Mouse (Mus musculus) forebrain, embryonic 10.5 days (tissue): ENCODE measurements around the gene H2al1g. TPM values are rescaled to one million over a fixed set of nuclear protein-coding genes. Genes with fewer than 3 reads are reported as not detected.
"Not testable (repeated sequence)": the region's sequence is repeated elsewhere in the genome, so short reads cannot be mapped to it uniquely, and the experiment has no call there.

Source experiments
- DNase-seq: peaks from one replicate; pipeline ENCODE4 v3.0.0-alpha.2; 2017; ENCODE audit warnings: low spot score; ENCODE audit errors: extremely low spot score
- H3K27ac ChIP-seq: fragments of 300-500 bp; sonication (generic); 2 replicates; pipeline ENCODE4 v1.5.1; 2016; ENCODE audit warnings: mild to moderate bottlenecking
- H3K27me3 ChIP-seq: fragments of 300-500 bp; sonication (generic); 2 replicates; pipeline ENCODE4 v1.6.1; 2016; ENCODE audit warnings: mild to moderate bottlenecking; ENCODE audit not compliant: poor library complexity, severe bottlenecking
- H3K36me3 ChIP-seq: fragments of 300-500 bp; sonication (generic); replicated peaks from 2 replicates; pipeline ENCODE4 v1.6.1; 2016; ENCODE audit warnings: mild to moderate bottlenecking, moderate library complexity
- H3K4me1 ChIP-seq: fragments of 300-500 bp; sonication (generic); 2 replicates; pipeline ENCODE4 v1.6.1; 2016
- H3K4me3 ChIP-seq: fragments of 300-500 bp; sonication (generic); 2 replicates; pipeline ENCODE4 v1.5.1; 2016; ENCODE audit warnings: mild to moderate bottlenecking, moderate library complexity
- H3K9me3 ChIP-seq: fragments of 300-500 bp; sonication (generic); 2 replicates; pipeline ENCODE4 v1.6.1; 2016; ENCODE audit warnings: mild to moderate bottlenecking, moderate library complexity
- WGBS: fragments of 180-500 bp; shearing (Covaris S2); methylation state at CpG from one replicate; pipeline ENCODE4 v1.1.7; 2016; 5-methylcytosine and 5-hydroxymethylcytosine counted together
- polyA plus RNA-seq: library from polyadenylated mRNA; unstranded; fragments of >200 nt; fragmentation: Nextera tagmentation; extraction: Ambion mirVana; gene quantifications from 2 replicates; pipeline ENCODE4 v1.2.1, GENCODE M21; 2016

The H2al1g gene
- polyA plus RNA-seq, 1 experiment from 2014 or later = not detected

DNA sequence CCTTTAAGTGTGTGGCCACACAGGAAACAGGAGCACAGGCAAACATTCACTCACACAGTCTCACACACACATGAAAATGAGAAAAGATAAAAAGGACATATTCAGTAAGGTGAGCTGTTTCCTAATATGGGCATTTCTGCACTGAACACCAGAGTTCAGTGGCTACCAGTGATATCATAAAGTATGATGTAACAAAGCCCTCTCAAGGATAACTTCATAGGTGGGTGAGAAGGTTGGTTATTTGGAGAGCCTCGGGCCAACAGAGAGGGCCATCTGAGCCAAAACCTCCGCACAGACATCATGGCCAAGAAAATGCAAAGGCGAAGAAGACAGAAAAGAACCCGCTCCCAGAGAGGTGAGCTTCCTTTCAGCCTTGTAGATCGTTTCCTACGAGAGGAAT lies 3.1 kb downstream of the H2al1g start, which contains the start of gene H2al1h:
H2al1h (plus strand) TSS at position 301 of the 400 bp plus-strand sequence.
- WGBS = no CpG with 5 or more reads among the region's 6 CpGs
- H3K27me3 ChIP-seq, H3K9me3 ChIP-seq, DNase-seq, H3K4me1 ChIP-seq, H3K27ac ChIP-seq, H3K36me3 ChIP-seq, H3K4me3 ChIP-seq: not testable (repeated sequence)

DNA sequence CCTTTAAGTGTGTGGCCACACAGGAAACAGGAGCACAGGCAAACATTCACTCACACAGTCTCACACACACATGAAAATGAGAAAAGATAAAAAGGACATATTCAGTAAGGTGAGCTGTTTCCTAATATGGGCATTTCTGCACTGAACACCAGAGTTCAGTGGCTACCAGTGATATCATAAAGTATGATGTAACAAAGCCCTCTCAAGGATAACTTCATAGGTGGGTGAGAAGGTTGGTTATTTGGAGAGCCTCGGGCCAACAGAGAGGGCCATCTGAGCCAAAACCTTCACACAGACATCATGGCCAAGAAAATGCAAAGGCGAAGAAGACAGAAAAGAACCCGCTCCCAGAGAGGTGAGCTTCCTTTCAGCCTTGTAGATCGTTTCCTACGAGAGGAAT lies 6.3 kb downstream of the H2al1g start, which contains the start of gene H2al1i:
H2al1i (plus strand) TSS at position 301 of the 400 bp plus-strand sequence.
- H3K4me3 ChIP-seq, DNase-seq, H3K4me1 ChIP-seq, H3K36me3 ChIP-seq, H3K9me3 ChIP-seq, H3K27me3 ChIP-seq, H3K27ac ChIP-seq: not testable (repeated sequence)
- WGBS = no CpG with 5 or more reads among the region's 5 CpGs

DNA sequence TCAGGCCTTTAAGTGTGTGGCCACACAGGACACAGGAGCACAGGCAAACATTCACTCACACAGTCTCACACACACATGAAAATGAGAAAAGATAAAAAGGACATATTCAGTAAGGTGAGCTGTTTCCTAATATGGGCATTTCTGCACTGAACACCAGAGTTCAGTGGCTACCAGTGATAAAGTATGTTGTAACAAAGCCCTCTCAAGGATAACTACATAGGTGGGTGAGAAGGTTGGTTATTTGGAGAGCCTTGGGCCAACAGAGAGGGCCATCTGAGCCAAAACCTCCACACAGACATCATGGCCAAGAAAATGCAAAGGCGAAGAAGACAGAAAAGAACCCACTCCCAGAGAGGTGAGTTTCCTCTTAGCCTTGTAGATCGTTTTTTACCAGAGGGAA lies 9.5 kb downstream of the H2al1g start, which contains the start of gene H2al1j:
H2al1j (plus strand) TSS at position 301 of the 400 bp plus-strand sequence.
- WGBS = 86% methylated on average over 2 of the region's 2 CpGs
- peaks cover 32% of the 10 kb centered on the region for H3K27me3 ChIP-seq
- not testable (repeated sequence) for H3K27ac ChIP-seq, H3K9me3 ChIP-seq, DNase-seq, H3K4me1 ChIP-seq, H3K36me3 ChIP-seq, H3K4me3 ChIP-seq

GRCm38 (mm10) chrX:11345762-11346161 lies 27.7 kb downstream of the H2al1g start:
- Histone ChIP-seq H3K4me3 (no peak overlapping the region), H3K9me3 (no peaks in the 10 kb centered on the region), H3K27me3 (peaks cover 84% of the 10 kb centered on the region), H3K27ac (no peak overlapping the region), H3K4me1 (no peaks in the 10 kb centered on the region), H3K36me3 (no peaks in the 10 kb centered on the region)
- 71% methylated on average over 9 of the region's 9 CpGs for WGBS
- no peak for DNase-seq

- Histone ChIP-seq H3K27me3 (peaks cover 88% of the 10 kb centered on the region), H3K36me3 (no peaks in the 10 kb centered on the region)
- 92% methylated on average over 3 of the region's 3 CpGs for WGBS
These were observed 28.7 kb downstream of the H2al1g start for GRCm38 (mm10) chrX:11346756-11347155.

DNA sequence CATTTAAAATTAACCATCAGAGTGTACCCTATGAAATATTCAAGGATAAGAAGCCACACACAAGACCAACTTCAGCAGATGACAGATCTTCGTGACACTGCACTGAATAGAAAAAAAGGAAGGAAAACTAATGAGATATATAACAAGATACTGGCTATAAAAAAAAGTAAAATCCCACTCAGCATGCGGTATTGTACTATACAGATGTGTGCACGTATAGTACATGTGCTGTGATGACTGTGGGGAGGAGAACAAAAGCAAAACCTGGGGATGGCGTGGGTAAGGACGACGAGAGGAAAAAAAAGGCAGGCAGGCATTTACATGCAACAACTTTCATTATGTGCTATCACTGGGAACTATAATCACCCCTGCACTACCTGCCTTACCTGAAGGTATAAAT lies 42.8 kb downstream of the H2al1g start:
- DNase-seq = no peak
- peaks cover 98% of the 10 kb centered on the region for H3K27me3 ChIP-seq
- WGBS = 85% methylated on average over 6 of the region's 6 CpGs

More at GRCm38 (mm10) chrX:11346756-11347155, 28.7 kb downstream of the H2al1g start:
- Histone ChIP-seq H3K27ac (no peak overlapping the region), H3K4me3 (no peak overlapping the region), H3K9me3 (no peaks in the 10 kb centered on the region), H3K4me1 (no peaks in the 10 kb centered on the region)
- DNase-seq = no peak

GRCm38 (mm10) chrX:11361261-11361660 lies 43.2 kb downstream of the H2al1g start:
- Histone ChIP-seq H3K27ac (no peak overlapping the region), H3K9me3 (no peaks in the 10 kb centered on the region), H3K4me1 (peaks cover 4% of the 10 kb centered on the region; the same call in 1 of the 2 replicates), H3K36me3 (no peaks in the 10 kb centered on the region), H3K27me3 (peaks cover 98% of the 10 kb centered on the region), H3K4me3 (no peak overlapping the region)
- WGBS = 93% methylated on average over 2 of the region's 2 CpGs
- DNase-seq = no peak

More for the DNA sequence above, 42.8 kb downstream of the H2al1g start:
- no peak overlapping the region for H3K4me3 ChIP-seq
- H3K27ac ChIP-seq = no peak overlapping the region
- peaks cover 4% of the 10 kb centered on the region; the same call in 1 of the 2 replicates for H3K4me1 ChIP-seq
- H3K36me3 ChIP-seq = no peaks in the 10 kb centered on the region
- H3K9me3 ChIP-seq = no peaks in the 10 kb centered on the region

DNA sequence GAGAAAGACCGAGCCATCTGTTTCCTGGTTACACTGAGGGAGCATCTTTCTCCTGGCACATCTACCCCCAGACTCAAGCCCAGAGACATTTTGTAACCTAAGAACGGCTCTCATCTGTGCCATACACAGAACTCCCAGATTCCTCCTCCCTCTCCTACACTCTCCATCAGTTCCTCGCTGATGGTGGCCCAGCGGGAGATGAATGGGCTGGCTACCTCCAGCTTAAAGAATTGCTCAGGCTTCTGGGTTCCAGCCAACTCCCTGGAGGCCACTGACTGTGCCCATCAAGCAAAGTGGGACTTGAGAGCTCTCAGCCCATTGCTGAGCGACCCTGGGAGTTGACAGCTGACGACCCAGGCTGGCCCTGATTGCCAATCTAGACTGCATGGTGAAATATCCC lies 45.8 kb downstream of the H2al1g start:
- no peak overlapping the region for H3K4me3 ChIP-seq
- no peaks in the 10 kb centered on the region for H3K36me3 ChIP-seq
- H3K27ac ChIP-seq = no peak overlapping the region
- 74% methylated on average over 6 of the region's 6 CpGs for whole genome bisulfite sequencing
- H3K4me1 ChIP-seq = peaks cover 4% of the 10 kb centered on the region; the same call in 1 of the 2 replicates
- H3K9me3 ChIP-seq = no peaks in the 10 kb centered on the region
- DNase-seq = no peak
- H3K27me3 ChIP-seq = peaks cover 94% of the 10 kb centered on the region

- Histone ChIP-seq H3K4me3 (no peak overlapping the region), H3K27ac (no peak overlapping the region), H3K36me3 (no peaks in the 10 kb centered on the region), H3K9me3 (no peaks in the 10 kb centered on the region), H3K4me1 (peaks cover 4% of the 10 kb centered on the region; the same call in 1 of the 2 replicates), H3K27me3 (peaks cover 94% of the 10 kb centered on the region)
- peak; percentile 15 for DNase-seq
- 61% methylated on average over 12 of the region's 12 CpGs for WGBS
These were observed 47.1 kb downstream of the H2al1g start for GRCm38 (mm10) chrX:11365151-11365550.

Other genes with a start within 250 kb of the H2al1g start
- gene H2al1a, start 19.0 kb upstream of the H2al1g start, polyA plus RNA-seq = not detected in 2 replicates
- gene H2al1b, start 15.8 kb upstream of the H2al1g start, polyA plus RNA-seq = not detected in 2 replicates
- gene H2al1c, start 12.6 kb upstream of the H2al1g start, polyA plus RNA-seq = not detected in 2 replicates
- gene H2al1d, start 9.4 kb upstream of the H2al1g start, polyA plus RNA-seq = not detected in 2 replicates
- not detected in 2 replicates for gene H2al1e, start 6.3 kb upstream of the H2al1g start, polyA plus RNA-seq
- gene H2al1f, start 3.1 kb upstream of the H2al1g start, polyA plus RNA-seq = not detected in 2 replicates
- not detected in 2 replicates for gene H2al1h, start 3.2 kb downstream of the H2al1g start, polyA plus RNA-seq
- not detected in 2 replicates for gene H2al1i, start 6.4 kb downstream of the H2al1g start, polyA plus RNA-seq
- gene H2al1j, start 9.6 kb downstream of the H2al1g start, polyA plus RNA-seq = not detected in 2 replicates